Mouse (Mus musculus): ENCODE measurements around the gene Zfp628.

DNA sequence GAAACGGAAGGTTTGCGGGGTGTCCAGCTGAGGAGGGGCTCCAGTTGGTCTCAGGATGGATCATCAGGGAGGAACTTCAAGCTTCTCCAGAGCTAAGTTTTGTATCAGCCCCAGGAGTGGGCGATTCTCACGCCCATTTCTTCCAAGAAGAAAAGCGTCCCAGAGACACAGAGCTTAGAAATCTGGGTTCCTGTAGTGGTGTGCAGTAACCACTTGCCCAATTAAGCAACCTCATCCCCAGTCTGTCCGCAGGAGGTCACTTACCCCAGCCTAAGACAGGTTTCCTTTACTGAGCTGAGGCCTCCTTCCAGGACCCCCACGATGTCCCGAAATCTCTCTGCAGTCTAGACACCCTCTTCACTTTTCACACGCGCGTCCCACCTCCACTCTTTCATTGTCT is 37.8 kb upstream of the Zfp628 start:
- TF ChIP-seq CTCF (IDR thresholded peaks at IDR 0.05; ENCODE audit: low read depth) (no peak), EP300 (IDR thresholded peaks at IDR 0.05; ENCODE audit: low read depth) (peak; percentile 28)

All from heart, postnatal 0 days (tissue).